In genomic region chr11:69836703-69837576, GRCm38 (mm10) we compare ENCODE assay signal across 8 mouse cellular contexts. TPM values are rescaled to one million over a fixed set of nuclear protein-coding genes. Genes with fewer than 3 reads are reported as not detected.
DNase-seq lines count a peak whose midpoint lies in the region; ATAC-seq and TF ChIP-seq lines count a peak whose summit lies in the region.

No protein-coding gene starts in this region.

- no peak for DNase-seq in spleen, adult 2 months (ENCODE audit: low read depth in 1 of 2, low spot score in 2 of 2)
- DNase-seq in spleen, adult 12 weeks (ENCODE audit: low spot score), result no peak
- DNase-seq in cerebellum, adult 8-10 months, result peak; percentile 67
- DNase-seq in gastrocnemius, adult 2 months, result peak; percentile 66
- peak; percentile 55 for DNase-seq in induced T-regulatory cell, adult 2 months (ENCODE audit: low read depth)
- DNase-seq in limb, embryonic 14.5 days (ENCODE audit: low spot score), result peak; percentile 37
- DNase-seq in B cell, adult 2 months, result no peak

- peak overlapping the region; percentile 76 for H3K4me3 ChIP-seq in spleen, adult 2 months (ENCODE audit: extremely low read depth, insufficient read depth, insufficient read length)
- peak overlapping the region; percentile 94 for H3K4me3 ChIP-seq in gastrocnemius, adult 2 months
- H3K4me3 ChIP-seq in limb, embryonic 14.5 days (replicated peaks; ENCODE audit: low read length), result peak overlapping the region; percentile 73
- H3K4me3 ChIP-seq in neural tube, embryonic 12.5 days, result peak overlapping the region; percentile 84

- intact Hi-C loops in gastrocnemius, adult 2 months (cut with DNase I), result loop anchor here (2.0 kb wide), 1 partner anchor 32 kb away; the partner anchor contains the start of gene Tmem102

- TF ChIP-seq CTCF in spleen, adult 2 months (IDR thresholded peaks at IDR 0.05; ENCODE audit: extremely low read depth, insufficient read depth, insufficient read length, insufficient replicate concordance), result no peak
- TF ChIP-seq CTCF in gastrocnemius, adult 2 months (IDR thresholded peaks at IDR 0.05), result no peak

- peaks cover 10% of the 10 kb centered on the region for H3K4me1 ChIP-seq in spleen, adult 2 months (ENCODE audit: control insufficient read depth, insufficient read depth, insufficient read length)
- H3K4me1 ChIP-seq in limb, embryonic 14.5 days (ENCODE audit: control insufficient read depth, insufficient read depth, low read length), result peaks cover 37% of the 10 kb centered on the region
- H3K4me1 ChIP-seq in neural tube, embryonic 12.5 days, result peaks cover 45% of the 10 kb centered on the region

- H3K9ac ChIP-seq in limb, embryonic 14.5 days (ENCODE audit: low read depth, low read length, severe bottlenecking), result peak overlapping the region; percentile 71
- H3K9ac ChIP-seq in neural tube, embryonic 12.5 days, result peak overlapping the region; percentile 91

- no peaks in the 10 kb centered on the region for H3K9me3 ChIP-seq in limb, embryonic 14.5 days (ENCODE audit: control insufficient read depth, low read length)
- H3K9me3 ChIP-seq in neural tube, embryonic 12.5 days, result no peaks in the 10 kb centered on the region

- H3K27me3 ChIP-seq in spleen, adult 2 months (ENCODE audit: control insufficient read depth, insufficient read depth, low read length), result peaks cover 13% of the 10 kb centered on the region
- H3K27me3 ChIP-seq in limb, embryonic 14.5 days (ENCODE audit: control insufficient read depth, insufficient read depth, low read length), result peaks cover 5% of the 10 kb centered on the region; the same call in 1 of the 2 replicates
- H3K27me3 ChIP-seq in neural tube, embryonic 12.5 days (replicated peaks), result peaks cover 7% of the 10 kb centered on the region

- no peak for ATAC-seq in limb, embryonic 14.5 days (ENCODE audit: low FRiP score, low read depth)
- ATAC-seq in neural tube, embryonic 12.5 days (ENCODE audit: low FRiP score, low read depth), result peak; percentile 7

- H3K36me3 ChIP-seq in spleen, adult 2 months (ENCODE audit: control insufficient read depth, insufficient read depth, low read length), result no peaks in the 10 kb centered on the region
- peaks cover 24% of the 10 kb centered on the region for H3K36me3 ChIP-seq in limb, embryonic 14.5 days (ENCODE audit: control insufficient read depth, insufficient read depth, low read length)
- H3K36me3 ChIP-seq in neural tube, embryonic 12.5 days, result peaks cover 18% of the 10 kb centered on the region

- H3K27ac ChIP-seq in spleen, adult 2 months (ENCODE audit: insufficient read depth, low read length), result no peak overlapping the region
- H3K27ac ChIP-seq in gastrocnemius, adult 2 months, result peak overlapping the region; percentile 98
- H3K27ac ChIP-seq in limb, embryonic 14.5 days (replicated peaks; ENCODE audit: low read depth, low read length), result peak overlapping the region; percentile 79
- peak overlapping the region; percentile 87 for H3K27ac ChIP-seq in neural tube, embryonic 12.5 days

- H3K4me2 ChIP-seq in limb, embryonic 14.5 days (replicated peaks; ENCODE audit: low read depth, low read length, severe bottlenecking), result peak overlapping the region; percentile 95
- H3K4me2 ChIP-seq in neural tube, embryonic 12.5 days (replicated peaks), result peak overlapping the region; percentile 90

- no peak for TF ChIP-seq POLR2A in spleen, adult 2 months (IDR thresholded peaks at IDR 0.05; ENCODE audit: low read depth, low read length)
- TF ChIP-seq POLR2A in limb, embryonic 14.5 days (IDR thresholded peaks at IDR 0.05; ENCODE audit: borderline replicate concordance, extremely low read depth, insufficient read depth, insufficient read length), result no peak

- 6% methylated on average over 49 of the region's 52 CpGs for WGBS in spleen, adult 2 months
- WGBS in limb, embryonic 14.5 days, result 1% methylated on average over 38 of the region's 52 CpGs
- WGBS in neural tube, embryonic 12.5 days, result under 1% methylated on average over 51 of the region's 52 CpGs

RNA-seq across cellular contexts. Expression of gene Nlgn2, which starts 0.6 kb away (rescaled TPM):
- polyA plus RNA-seq in spleen, adult 2 months (2012; rRNA removed), result 9.1 and 10.2 TPM in 2 replicates
- 1 to 10 TPM; 2.3 to 2.7 TPM for total RNA-seq in gastrocnemius, adult 2 months (2021)
- polyA plus RNA-seq in limb, embryonic 14.5 days (2012; rRNA removed), result 96.0 and 123 TPM in 2 replicates
- 11.1 and 13.4 TPM in 2 replicates for polyA plus RNA-seq in limb, embryonic 14.5 days (2014; fragmentation: Nextera tagmentation; extraction: Ambion mirVana)
- polyA plus RNA-seq in neural tube, embryonic 12.5 days (2016; fragmentation: Nextera tagmentation; extraction: Ambion mirVana), result 14.1 and 16.6 TPM in 2 replicates

RNA-seq across cellular contexts. Expression of gene Tmem256, which starts 1.4 kb away (rescaled TPM):
- 93.7 and 99.0 TPM in 2 replicates for polyA plus RNA-seq in spleen, adult 2 months (2012; rRNA removed)
- total RNA-seq in gastrocnemius, adult 2 months (2021), result 100 to 1,000 TPM; 144 to 165 TPM
- 240 and 292 TPM in 2 replicates for polyA plus RNA-seq in limb, embryonic 14.5 days (2012; rRNA removed)
- 368 and 382 TPM in 2 replicates for polyA plus RNA-seq in limb, embryonic 14.5 days (2014; fragmentation: Nextera tagmentation; extraction: Ambion mirVana)
- polyA plus RNA-seq in neural tube, embryonic 12.5 days (2016; fragmentation: Nextera tagmentation; extraction: Ambion mirVana), result 325 and 328 TPM in 2 replicates

RNA-seq across cellular contexts. Expression of gene Plscr3, which starts 9.2 kb away (rescaled TPM):
- 35.4 and 44.3 TPM in 2 replicates for polyA plus RNA-seq in spleen, adult 2 months (2012; rRNA removed)
- total RNA-seq in gastrocnemius, adult 2 months (2021), result 10 to 100 TPM in 1 of 2 experiments, 1 to 10 TPM in 1; 9.6 to 13.0 TPM
- 190 and 214 TPM in 2 replicates for polyA plus RNA-seq in limb, embryonic 14.5 days (2012; rRNA removed)
- 137 and 140 TPM in 2 replicates for polyA plus RNA-seq in limb, embryonic 14.5 days (2014; fragmentation: Nextera tagmentation; extraction: Ambion mirVana)
- polyA plus RNA-seq in neural tube, embryonic 12.5 days (2016; fragmentation: Nextera tagmentation; extraction: Ambion mirVana), result 64.4 and 69.9 TPM in 2 replicates

RNA-seq across cellular contexts. Expression of gene Spem1, which starts 15.0 kb away (rescaled TPM):
- polyA plus RNA-seq in spleen, adult 2 months (2012; rRNA removed), result not detected in 2 replicates
- total RNA-seq in gastrocnemius, adult 2 months (2021), result not detected
- polyA plus RNA-seq in limb, embryonic 14.5 days (2012; rRNA removed), result 0.65 and 0.79 TPM in 2 replicates
- 0.18 TPM in 1 of 2 replicates, not detected in the other for polyA plus RNA-seq in limb, embryonic 14.5 days (2014; fragmentation: Nextera tagmentation; extraction: Ambion mirVana)
- 0.52 TPM in 1 of 2 replicates, not detected in the other for polyA plus RNA-seq in neural tube, embryonic 12.5 days (2016; fragmentation: Nextera tagmentation; extraction: Ambion mirVana)

RNA-seq across cellular contexts. Expression of gene Spem2, which starts 18.7 kb away (rescaled TPM):
- polyA plus RNA-seq in spleen, adult 2 months (2012; rRNA removed), result not detected in 2 replicates
- not detected for total RNA-seq in gastrocnemius, adult 2 months (2021)
- polyA plus RNA-seq in limb, embryonic 14.5 days (2012; rRNA removed), result not detected in 2 replicates
- polyA plus RNA-seq in limb, embryonic 14.5 days (2014; fragmentation: Nextera tagmentation; extraction: Ambion mirVana), result not detected in 2 replicates
- not detected in 2 replicates for polyA plus RNA-seq in neural tube, embryonic 12.5 days (2016; fragmentation: Nextera tagmentation; extraction: Ambion mirVana)

Comparison
In these comparisons a context has a peak if more than half of its experiments do, and no peak if none do; other contexts are left out.
1. DNase-seq: peak in cerebellum, adult 8-10 months (single experiment), gastrocnemius, adult 2 months (single experiment), induced T-regulatory cell, adult 2 months (single experiment) and limb, embryonic 14.5 days (single experiment); none in spleen, adult 2 months (0 of 2), spleen, adult 12 weeks (single experiment) and B cell, adult 2 months (0 of 2).
2. Peak in every context shown above with its lines, with median percentiles within 50 percentile points of each other: H3K4me3 ChIP-seq.